Mouse (Mus musculus) urinary bladder, adult 18-20 months (tissue): ENCODE measurements around the gene Rnf41.
A peak's percentile ranks its signal among the peaks of the same experiment; 100 is the strongest.

Source experiments
- DNase-seq, 2 experiments: peaks; one replicate each; pipeline ENCODE4 v3.0.0; 2022; ENCODE audit warnings: low spot score in 2 of 2, mixed read lengths in 2 of 2

Gene Rnf41

DNA sequence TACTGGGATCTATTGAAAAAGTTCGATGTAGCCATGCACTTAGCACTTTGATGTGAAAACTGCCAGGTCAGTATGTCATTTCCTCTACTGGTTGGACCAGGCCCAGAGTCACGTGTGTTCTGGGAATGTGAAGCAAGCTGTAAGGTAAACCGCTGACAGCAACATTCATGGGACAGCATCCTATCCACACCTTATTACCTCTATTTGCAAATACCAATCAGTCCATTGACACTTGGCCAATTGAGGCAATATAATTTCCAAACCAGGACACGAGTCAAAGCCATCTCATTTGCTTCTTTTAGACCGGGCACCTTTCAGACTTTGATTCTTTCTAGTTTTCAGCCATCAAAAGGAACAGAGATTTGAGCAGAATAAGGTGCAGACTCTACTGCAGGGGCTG is 17.6 kb downstream of the Rnf41 start:
- DNase-seq = no peak

DNA sequence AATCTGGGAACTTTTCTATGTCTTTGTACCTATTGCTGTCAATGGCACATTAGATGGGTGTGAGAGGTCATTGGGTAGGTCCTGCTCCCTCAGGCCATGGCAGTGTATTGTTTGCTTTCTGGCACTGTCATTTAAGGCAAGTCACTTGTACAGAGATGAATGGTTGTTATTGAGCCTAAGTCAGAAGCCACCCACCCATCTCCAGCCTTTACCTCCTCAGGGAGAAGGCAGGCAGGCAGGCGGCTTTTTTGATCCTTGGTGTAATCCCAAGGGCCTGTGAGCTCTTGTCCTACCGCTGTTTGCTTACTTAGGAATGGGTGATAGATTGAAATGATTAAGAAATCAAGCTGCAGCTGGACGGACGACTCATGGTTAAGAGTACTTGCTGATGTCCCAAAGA is 18.0 kb downstream of the Rnf41 start:
- DNase-seq = no peak

DNA sequence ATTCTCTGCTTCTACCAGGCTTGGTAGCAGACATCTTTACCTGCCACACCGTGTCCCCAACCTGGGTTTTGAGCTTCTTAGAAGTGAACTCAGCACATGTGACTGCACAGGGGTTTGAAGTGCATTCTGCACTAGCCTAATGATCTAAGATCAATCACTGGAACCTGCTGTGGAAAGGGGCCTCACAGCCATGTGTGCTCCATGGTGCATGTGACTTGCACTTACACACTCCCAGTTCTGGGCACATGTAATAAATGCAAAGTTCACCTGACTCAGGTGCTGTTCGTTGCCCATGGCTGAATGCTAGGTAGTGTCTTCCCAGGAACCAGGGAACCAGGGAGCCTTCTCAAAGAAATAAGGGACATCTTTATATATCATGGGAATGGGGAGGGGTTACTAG is 22.0 kb downstream of the Rnf41 start:
- no peak for DNase-seq

DNA sequence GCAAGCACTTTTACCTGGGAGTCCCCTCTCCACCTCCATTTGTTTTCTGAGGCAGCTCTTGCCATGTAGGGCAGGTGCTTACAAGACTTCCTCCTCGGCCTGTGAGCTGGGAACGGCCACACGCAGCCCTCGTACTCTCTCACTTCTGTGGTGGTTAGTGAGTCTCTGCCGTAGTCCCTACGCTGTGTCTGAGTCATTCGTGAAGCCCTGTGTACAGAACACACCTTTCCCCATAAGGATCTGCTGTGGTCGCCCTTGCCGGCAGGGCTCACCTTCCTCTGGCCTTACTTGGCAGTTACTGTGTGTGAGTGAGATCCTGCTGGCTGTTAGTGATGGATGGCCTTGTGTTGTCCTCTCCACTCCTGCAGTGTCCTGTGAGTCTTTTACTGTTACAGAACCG is 23.2 kb downstream of the Rnf41 start:
- peak; percentile 17 to 34 for DNase-seq

DNA sequence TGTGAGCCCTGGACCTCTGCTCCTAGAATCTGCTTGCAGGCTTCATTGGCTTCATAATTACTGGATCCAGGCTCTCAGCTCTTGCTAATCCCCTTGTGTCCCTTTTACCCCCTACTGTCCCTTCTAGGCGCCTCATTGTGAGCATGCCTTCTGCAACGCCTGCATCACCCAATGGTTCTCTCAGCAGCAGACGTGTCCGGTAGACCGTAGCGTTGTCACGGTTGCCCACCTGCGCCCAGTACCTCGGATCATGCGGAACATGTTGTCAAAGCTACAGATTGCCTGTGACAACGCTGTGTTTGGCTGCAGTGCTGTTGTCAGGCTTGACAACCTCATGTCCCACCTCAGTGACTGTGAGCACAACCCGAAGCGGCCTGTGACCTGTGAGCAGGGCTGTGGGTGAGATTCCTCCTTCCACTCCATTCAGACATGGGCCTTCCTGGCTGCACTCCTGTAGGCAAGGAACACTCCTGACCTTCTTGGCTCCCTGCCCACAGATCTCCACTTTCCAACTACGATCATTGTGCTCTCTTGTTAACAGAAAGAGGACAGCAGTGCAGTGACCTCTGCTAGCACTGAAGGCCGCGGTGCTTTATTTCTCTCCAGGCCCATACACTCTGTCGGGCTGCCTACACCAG is 23.8 kb downstream of the Rnf41 start:
- DNase-seq = no peak

DNA sequence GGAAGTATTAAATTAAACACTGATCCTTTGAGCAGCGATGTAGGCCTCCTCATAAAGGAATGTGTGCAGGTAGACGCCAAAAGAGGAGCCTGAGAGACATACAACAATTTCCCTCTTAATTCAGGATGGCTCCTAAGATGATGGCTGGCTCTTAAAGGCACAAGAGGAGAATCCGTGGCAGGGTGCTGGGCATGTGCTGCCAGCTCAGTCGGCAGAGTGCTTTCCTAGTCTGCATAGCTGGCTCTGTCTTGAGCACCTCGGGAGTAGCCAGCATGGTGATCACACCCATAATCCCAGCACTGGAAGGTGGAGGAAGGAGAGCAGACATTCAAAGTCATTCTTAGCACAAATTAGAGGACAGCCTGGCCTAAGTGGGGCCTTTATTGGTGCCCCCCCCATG is 24.4 kb downstream of the Rnf41 start:
- no peak for DNase-seq

DNA sequence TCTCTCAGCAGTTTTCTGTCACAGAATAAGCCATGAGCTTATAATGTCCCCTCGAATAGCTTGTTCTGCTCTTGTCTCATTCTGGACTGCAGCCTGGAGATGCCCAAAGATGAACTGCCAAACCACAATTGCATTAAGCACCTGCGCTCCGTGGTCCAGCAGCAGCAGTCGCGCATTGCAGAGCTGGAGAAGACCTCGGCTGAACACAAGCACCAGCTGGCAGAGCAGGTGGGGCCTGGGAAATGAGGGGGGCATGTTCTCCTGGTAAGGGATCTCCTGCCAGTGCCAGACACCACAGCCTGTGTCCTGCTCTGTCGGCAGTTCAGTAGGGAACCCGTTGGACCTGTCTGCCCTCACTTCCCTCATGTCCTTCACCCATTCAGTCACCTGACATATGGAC is 24.9 kb downstream of the Rnf41 start:
- DNase-seq = no peak

DNA sequence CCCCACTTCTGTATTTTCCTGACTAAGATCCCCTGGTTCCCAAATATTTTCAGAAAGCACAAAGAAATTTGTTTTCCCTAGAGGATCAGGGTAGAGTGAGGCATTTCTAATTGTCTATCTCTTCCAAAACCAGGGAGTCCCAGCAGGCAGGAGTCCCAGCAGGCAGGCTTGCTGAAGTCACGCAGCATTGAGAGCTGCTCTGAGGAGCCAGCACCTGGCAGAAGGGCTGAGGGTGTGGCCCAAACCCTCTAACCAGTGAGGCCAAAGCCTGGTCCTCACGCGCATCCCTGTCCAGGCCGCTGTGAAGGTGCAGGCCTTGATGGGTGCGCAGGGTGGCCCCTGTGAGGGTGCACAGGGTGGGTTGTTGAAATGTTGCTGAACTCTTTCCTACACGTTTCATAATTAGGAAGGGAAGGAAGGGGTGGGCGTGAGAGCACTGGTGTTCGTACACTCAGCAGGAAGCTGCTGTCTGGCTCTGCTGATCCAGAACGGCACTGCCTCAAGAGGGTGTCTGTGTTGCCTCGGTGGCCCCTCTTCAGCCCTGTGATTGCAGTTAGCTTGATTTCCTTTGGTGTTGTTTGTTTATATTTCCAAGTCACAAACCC is 27.3 kb downstream of the Rnf41 start:
- no peak for DNase-seq

DNA sequence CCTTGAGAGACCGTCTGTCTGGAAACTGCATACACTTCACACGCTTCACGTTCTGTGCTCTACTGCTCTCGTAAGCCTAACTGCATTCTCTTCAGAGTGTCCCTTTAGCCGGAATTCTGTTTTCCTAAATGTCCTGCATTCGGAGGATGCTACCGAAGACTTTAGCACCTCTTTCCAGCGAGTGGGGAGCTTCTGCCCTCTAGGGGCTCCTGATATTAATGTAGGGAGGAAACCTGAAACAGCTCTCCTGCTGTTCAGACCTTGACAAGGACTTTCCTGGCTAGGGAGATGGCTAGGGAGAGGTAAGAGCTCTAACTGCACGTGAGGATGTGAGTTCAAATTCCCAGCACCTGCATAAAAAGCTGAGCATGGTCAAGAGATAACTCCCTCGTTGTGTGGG is 28.9 kb downstream of the Rnf41 start:
- DNase-seq = no peak

DNA sequence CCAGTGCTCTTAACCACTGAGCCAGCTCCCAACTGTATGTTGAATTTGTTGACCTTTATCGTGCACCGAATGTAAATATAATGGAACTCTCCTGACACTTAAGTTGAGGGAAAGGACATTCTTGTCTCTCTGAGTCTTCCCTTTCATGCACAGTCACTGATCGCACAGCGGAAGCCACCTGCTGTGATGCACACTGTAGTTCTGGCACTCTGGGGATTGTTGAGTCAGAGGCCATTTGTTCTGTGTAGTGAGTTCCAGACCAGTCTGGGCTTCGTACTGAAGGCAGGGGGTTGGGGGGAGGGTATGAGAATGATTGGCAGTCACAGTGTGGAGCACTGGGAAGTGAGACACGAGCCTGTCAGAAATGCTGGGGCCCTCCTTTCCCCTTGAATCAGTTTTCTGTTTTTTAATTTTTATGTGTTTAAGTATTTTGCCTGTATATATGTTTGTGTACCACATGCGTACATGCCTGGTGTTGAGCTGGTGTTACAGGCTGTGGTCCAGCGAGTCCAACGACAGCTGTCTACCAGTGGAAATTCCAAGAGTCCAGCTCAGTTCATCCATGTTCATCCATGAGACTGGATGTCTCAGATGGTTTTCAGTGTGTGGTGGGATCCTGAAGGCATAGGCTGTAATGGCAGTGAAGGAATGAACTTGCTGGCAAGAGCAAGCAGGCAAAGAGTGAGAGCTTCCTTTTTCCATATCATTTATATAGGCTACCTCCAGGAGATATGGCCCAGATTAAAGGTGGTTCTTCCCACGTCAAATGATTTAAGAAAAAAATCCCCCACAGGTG is 30.1 kb downstream of the Rnf41 start:
- DNase-seq = no peak

DNA sequence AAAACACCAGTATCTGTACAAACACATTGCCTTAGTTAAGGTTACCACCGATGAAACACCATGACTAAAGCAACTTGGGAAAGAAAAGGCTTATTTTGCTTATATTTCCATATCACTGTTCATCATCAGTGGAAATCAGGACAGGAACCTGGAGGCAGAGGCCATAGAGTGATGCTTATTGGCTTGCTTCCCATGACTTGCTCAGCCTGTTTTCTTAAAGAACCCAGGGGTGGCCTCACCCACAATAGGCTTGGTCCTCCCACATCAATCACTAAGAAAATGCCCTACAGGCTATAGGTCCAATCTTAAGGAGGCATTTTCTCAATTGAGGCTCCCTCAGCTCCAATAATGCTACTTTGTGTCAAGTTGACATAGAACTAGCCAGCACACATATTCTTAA is 31.3 kb downstream of the Rnf41 start:
- DNase-seq = no peak

DNA sequence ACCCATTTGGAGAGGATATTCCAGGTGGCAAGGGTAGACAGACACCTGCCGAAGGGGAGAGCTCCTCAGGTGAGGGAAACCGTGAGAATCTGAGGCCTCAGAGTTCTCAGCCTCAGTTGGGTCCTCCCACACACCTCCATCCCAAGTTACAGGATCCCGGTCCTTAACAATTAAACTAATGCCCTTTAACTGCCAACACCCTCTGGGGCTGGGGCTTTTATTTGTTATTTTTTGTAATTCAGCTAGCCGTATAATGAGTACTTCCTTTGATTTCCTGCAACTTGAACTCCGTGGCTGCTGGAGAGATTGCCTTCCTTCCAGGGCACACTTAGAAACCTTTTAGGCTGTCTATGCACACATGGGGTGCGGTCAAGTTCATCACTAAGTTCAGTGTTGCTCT is 32.9 kb downstream of the Rnf41 start:
- DNase-seq = no peak

DNA sequence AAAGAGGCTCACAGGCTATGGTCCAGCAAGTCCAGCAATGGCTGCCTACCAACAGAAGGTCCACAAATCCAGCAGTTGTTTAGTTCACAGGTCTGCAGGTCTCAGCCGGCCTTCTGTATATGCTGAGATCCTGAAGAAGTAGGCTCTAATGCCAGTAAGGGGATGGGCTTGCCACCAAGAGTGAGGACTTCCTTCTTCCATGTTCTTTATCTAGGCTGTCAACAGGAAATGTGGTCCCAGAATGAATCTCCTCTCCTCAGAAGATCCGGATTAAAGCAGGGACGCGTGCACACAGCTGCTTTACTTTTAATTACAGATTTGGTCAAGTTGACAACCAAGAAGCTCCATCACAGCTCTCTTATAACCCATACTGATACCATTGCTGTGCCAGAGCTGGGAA is 34.0 kb downstream of the Rnf41 start:
- DNase-seq = no peak

DNA sequence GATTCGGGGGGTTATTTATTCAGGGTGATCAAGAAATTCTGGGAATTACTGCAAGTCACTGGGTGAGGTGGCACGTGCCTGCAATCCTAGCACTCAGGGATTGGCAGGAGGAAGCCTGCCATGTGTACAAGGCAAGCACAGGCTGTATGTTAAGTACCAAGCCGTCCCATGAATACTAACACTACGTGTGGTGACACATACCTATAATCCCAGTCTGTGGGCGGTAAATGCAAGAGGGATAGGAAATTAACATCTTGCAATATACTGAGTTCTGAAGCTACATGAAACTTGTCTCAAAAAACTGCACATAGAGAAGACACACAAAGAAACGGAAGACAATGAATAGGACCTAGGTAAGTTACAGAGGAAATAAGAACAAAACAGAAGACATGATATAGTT is 39.6 kb downstream of the Rnf41 start:
- no peak for DNase-seq

DNA sequence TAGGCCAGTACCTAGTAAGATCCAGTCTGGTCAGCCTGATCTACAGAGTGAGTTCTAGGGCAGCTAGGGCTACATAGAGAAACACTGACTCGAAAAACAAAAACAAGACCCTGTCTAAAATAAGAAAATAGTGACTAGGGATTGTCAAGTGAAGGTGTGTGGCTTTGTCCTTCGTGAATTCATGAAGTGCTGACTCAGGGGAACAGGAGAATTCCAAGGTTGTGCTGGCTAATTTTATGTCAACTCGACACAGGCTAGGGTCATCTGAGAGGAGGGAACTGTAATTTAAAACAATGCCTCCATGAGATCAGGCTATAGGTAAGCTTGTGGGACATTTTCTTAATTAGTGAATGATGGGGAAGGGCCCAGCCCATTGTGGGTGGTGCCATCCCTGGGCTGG is 43.0 kb downstream of the Rnf41 start:
- DNase-seq = no peak

DNA sequence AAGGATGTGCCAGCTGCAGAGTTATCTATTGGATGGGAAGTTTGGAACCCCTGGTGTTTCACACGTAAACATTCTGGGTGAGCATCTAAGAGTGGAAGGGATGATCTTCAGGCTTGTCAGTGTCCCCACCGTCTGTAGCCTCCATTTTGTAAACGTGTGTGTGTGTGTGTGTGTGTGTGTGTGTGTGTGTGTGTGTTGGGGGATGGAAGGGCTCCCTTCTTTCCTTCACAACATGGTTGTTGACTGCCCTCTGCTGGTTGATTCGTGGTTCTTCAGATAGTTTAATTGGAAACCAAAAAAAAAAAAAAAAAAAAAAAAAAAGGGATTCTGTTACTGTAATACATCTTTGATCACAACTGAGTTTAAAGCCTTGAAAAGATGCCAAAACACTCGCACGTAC is 43.8 kb downstream of the Rnf41 start:
- DNase-seq = peak; percentile 32 to 51

DNA sequence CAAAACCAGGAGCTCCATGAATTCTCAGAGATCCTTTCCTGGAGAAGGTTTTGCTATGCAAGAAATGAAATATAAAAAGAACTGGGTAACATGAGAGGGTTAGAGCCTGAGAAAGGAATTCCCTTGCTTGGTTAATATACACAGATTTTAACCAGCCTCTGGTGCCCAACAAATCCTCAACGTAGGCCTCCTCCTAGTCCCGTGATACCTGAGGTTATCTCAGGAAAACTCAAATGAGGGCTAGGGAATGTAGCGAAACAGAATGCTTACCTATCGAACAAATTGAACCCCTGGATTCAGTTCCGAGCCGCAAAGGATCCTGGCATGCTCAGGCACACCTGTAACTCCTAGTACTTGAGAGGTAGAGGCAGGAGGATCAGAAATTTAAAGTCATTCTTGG is 46.2 kb downstream of the Rnf41 start:
- DNase-seq = no peak

DNA sequence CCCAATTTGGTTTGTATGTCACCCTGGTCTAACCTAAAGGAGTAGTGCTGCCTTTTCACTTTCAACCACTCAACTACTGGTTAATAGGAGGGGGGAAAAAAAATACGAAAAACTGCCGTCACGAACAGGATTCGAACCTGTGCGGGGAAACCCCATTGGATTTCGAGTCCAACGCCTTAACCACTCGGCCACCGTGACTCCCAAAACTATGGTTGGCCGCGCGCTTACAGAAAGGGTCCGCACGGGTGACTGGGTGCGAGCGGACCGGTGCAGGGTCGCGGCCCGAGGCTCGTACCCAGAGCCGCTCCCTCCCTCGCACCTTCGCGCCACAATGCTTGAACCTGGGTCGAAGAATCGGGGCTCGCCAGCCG is 46.9 kb downstream of the Rnf41 start:
- peak; percentile 83 to 94 for DNase-seq

DNA sequence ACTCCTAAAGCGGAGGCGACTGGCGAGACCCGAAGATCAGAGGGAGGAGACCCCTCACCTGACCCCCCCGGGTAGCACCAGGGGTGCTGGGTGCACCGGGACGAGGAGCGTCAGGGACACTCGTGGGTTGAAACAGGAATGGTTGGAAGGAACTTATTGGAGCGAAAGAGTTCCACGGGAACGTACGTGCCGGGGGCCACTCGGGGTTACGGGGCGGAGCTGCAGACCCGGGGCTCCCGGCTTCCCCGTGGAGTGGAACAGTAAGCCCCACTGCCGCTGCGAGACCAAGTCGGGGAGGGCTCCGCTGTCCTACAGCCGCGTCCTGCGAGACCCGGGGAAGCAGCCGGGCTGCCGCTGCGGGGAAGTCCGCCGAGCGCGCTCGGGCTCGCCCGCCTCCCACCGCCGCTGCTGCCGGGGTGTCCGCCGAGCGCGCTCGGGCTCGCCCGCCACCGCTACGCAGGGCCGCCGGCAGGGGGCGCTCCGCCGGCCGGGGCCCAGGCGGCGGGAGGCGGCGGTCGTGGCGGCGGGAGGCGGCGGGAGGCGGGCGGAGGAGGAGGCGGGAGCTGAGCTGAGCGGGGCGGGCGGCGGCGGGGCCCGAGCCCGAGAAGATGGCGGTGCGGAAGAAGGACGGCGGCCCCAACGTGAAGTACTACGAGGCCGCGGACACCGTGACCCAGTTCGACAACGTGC is 47.4 kb downstream of the Rnf41 start, which contains the start of gene Smarcc2:
TSS of gene Smarcc2 (plus strand) at position 530 of the 690 bp plus-strand sequence.
- peak; percentile 75 to 76 for DNase-seq

DNA sequence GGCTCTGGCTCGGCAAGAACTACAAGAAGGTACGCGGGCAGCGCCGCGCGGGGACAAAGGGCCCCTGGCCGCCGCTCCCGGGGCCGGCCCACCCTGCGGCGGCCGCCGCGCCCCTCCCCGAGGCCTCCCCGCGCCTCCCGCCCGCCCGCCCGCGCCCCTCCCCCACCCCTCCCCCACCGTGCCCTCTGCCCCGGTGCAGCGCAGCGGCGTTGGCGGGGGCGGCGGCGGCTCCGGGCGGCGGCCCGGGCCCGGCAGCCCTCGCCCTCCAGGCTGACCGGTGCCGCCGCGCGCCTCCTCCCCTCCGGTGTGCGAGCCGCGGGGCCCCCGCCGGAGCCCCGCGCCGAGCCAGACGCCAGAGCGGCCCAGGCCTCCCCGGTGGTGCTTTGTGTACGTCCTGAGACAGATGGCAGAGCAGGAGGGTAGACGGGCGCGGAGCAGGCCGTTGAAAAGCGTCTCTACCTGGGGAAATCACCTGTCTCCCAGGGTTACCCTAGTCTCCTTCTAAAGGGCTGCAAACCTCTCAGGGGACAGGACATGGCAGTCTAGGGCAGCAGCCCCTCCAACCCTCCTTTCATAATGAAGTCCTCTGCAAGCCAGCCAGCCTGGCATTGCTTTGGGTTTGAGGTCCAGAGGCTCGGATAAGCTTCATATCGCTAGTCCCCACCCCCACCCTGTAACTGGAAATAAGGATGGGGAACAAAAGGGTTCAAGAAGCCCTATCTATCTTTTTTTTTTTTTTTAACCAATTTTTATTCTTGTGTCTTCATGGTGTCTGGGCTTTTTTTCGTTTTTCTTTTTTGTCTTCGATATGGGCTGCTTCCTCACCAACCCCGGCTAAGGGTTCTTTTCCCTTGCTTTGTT is 48.2 kb downstream of the Rnf41 start:
- peak; percentile 19 to 50 for DNase-seq

DNA sequence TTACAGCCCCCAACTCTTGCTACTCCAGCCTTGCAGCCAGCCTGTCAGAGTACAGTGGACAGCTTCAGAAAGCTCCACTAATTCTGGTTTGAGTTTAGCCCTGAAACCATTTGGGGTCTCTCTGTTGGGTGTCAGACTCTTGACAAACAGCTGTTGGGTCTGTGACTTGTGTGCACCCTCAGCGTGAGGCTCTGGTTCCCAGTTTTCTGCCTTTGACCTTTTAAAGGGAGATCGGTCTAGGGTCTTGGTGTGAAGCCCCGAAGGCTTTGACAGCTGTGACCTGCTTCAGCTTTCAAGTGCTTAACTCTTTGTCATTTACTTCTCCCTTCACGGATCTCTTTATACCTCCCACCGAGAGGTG is 48.8 kb downstream of the Rnf41 start:
- DNase-seq = no peak

DNA sequence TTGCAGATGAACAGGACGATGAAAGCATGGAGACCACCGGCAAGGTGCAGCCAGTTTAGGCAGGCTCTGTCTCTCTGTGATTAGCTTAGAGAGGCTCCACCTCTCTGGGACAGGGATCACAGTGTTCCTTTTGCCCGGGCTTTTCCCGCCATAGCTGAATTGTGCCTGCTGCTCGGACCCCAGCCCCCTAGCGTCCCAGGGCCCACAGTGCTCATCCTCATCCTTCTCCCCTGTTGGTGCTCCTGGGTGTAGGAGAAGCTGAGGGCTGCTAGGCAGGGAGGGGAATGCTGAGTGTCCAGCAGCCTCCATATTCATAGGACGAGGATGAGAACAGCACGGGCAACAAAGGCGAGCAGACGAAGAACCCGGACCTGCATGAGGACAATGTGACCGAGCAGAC is 62.9 kb downstream of the Rnf41 start:
- DNase-seq = no peak
